Mouse (Mus musculus) embryonic facial prominence, embryonic 13.5 days (tissue): ENCODE data around the gene Muc4. TPM values are rescaled to one million over a fixed set of nuclear protein-coding genes. Genes with fewer than 3 reads are reported as not detected.

Experiments
- ATAC-seq: fragments of 200-750 bp; cut with Nextera tagmentation; 2 replicates; pipeline ENCODE4 v1.8.0; 2017; ENCODE audit warnings: low read depth; ENCODE audit not compliant: insufficient number of reproducible peaks, insufficient read depth, low FRiP score, low TSS enrichment
- H3K27ac ChIP-seq: fragments of 300-500 bp; sonication (generic); 2 replicates; pipeline ENCODE4 v1.5.1; 2015; ENCODE audit warnings: moderate library complexity, mild to moderate bottlenecking, inconsistent platforms
- H3K27me3 ChIP-seq: fragments of 300-500 bp; sonication (generic); 2 replicates; pipeline ENCODE4 v1.6.1; 2015; ENCODE audit warnings: mild to moderate bottlenecking, inconsistent platforms
- H3K36me3 ChIP-seq: fragments of 300-500 bp; sonication (generic); 2 replicates; pipeline ENCODE4 v1.6.1; 2015; ENCODE audit warnings: mild to moderate bottlenecking, inconsistent platforms
- H3K4me1 ChIP-seq: fragments of 300-500 bp; sonication (generic); 2 replicates; pipeline ENCODE4 v1.6.1; 2015; ENCODE audit warnings: inconsistent platforms
- H3K4me2 ChIP-seq: fragments of 300-500 bp; sonication (generic); 2 replicates; pipeline ENCODE4 v1.6.1; 2015; ENCODE audit warnings: moderate library complexity, mild to moderate bottlenecking, inconsistent platforms
- H3K4me3 ChIP-seq: fragments of 300-500 bp; sonication (generic); 2 replicates; pipeline ENCODE4 v1.5.1; 2015; ENCODE audit warnings: mild to moderate bottlenecking, inconsistent platforms
- H3K9ac ChIP-seq: fragments of 300-500 bp; sonication (generic); 2 replicates; pipeline ENCODE4 v1.6.1; 2015; ENCODE audit warnings: mild to moderate bottlenecking, inconsistent platforms
- H3K9me3 ChIP-seq: fragments of 300-500 bp; sonication (generic); 2 replicates; pipeline ENCODE4 v1.6.1; 2016; ENCODE audit warnings: inconsistent platforms
- WGBS: fragments of 180-500 bp; shearing (Covaris S2); methylation state at CpG from one replicate; pipeline ENCODE4 v1.1.7; 2015; ENCODE audit warnings: mixed read lengths; 5-methylcytosine and 5-hydroxymethylcytosine counted together
- polyA plus RNA-seq: library from polyadenylated mRNA; unstranded; fragments of >200 nt; fragmentation: Nextera tagmentation; extraction: Ambion mirVana; gene quantifications from 2 replicates; pipeline ENCODE4 v1.2.1, GENCODE M21; 2015

Muc4 gene
- polyA plus RNA-seq, 1 experiment from 2014 or later = 0.38 TPM

GRCm38 (mm10) chr16:32824061-32824460 lies 88.4 kb downstream of the Muc4 start:
- WGBS = 91% methylated on average over 13 of the region's 13 CpGs
- Histone ChIP-seq H3K27me3 (no peaks in the 10 kb centered on the region), H3K4me3 (no peak overlapping the region), H3K9ac (no peak overlapping the region), H3K36me3 (peaks cover 75% of the 10 kb centered on the region), H3K9me3 (no peaks in the 10 kb centered on the region), H3K4me2 (no peak overlapping the region), H3K4me1 (no peaks in the 10 kb centered on the region), H3K27ac (no peak overlapping the region)
- ATAC-seq = no peak

- no peak for ATAC-seq
Observed at GRCm38 (mm10) chr16:32825380-32825779, 89.7 kb downstream of the Muc4 start.

DNA sequence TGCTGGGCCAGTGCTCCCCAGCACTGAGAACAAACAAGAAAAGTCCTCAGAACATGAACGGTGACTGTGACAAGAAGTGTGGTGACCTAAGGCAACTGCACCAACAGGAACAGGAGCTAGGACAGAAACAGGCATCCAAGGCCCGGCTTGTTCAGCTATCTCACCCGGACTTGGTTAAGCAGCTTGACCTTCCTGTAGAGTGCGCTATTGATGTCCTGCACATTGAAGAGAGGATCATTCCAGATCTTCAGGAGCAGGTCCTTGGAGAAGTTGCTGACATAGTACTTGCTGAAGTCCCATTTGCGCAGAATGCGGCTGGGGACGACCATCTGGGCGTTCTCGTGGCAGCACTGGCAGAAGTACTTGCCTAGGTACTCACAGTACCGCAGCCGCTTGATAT lies 90.8 kb downstream of the Muc4 start:
- H3K9me3 ChIP-seq = no peaks in the 10 kb centered on the region
- ATAC-seq = no peak
- H3K4me3 ChIP-seq = no peak overlapping the region
- no peaks in the 10 kb centered on the region for H3K4me1 ChIP-seq
- peaks cover 81% of the 10 kb centered on the region for H3K36me3 ChIP-seq
- H3K4me2 ChIP-seq = no peak overlapping the region
- no peak overlapping the region for H3K27ac ChIP-seq
- H3K27me3 ChIP-seq = no peaks in the 10 kb centered on the region
- H3K9ac ChIP-seq = no peak overlapping the region
- 95% methylated on average over 11 of the region's 11 CpGs for WGBS

More at GRCm38 (mm10) chr16:32825380-32825779, 89.7 kb downstream of the Muc4 start:
- WGBS = 73% methylated on average over 12 of the region's 12 CpGs
- Histone ChIP-seq H3K4me1 (no peaks in the 10 kb centered on the region), H3K9me3 (no peaks in the 10 kb centered on the region), H3K27me3 (no peaks in the 10 kb centered on the region), H3K36me3 (peaks cover 81% of the 10 kb centered on the region), H3K4me2 (no peak overlapping the region), H3K4me3 (no peak overlapping the region), H3K9ac (no peak overlapping the region), H3K27ac (no peak overlapping the region)

GRCm38 (mm10) chr16:32829104-32829503 lies 93.4 kb downstream of the Muc4 start:
- Histone ChIP-seq H3K4me3 (no peak overlapping the region), H3K4me2 (no peak overlapping the region), H3K36me3 (peaks cover 60% of the 10 kb centered on the region), H3K9ac (no peak overlapping the region), H3K4me1 (no peaks in the 10 kb centered on the region), H3K27me3 (no peaks in the 10 kb centered on the region), H3K9me3 (no peaks in the 10 kb centered on the region), H3K27ac (no peak overlapping the region)
- WGBS = 88% methylated on average over 11 of the region's 11 CpGs
- no peak for ATAC-seq

DNA sequence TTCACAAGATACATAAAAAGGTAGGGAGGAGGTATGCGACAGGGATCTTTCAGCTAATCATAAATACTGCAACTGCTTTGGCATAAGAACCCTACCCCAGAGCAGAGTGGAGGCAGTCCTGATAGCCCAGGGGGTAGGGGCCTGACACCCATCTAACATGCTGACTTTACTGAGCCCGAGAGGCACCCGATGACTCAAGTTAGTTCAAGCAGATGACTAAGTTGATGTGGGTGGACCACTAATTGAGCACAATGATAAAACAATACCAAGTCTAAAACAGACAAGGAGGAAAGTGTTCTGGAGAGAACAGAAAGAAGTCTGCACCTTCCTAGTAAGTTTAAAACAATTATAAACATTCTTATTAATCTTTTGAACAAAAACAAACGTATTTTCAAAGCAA lies 95.8 kb downstream of the Muc4 start:
- Histone ChIP-seq H3K9ac (no peak overlapping the region), H3K36me3 (peaks cover 54% of the 10 kb centered on the region)

More for the DNA sequence above, 95.8 kb downstream of the Muc4 start:
- no peak for ATAC-seq
- Histone ChIP-seq H3K27ac (no peak overlapping the region), H3K9me3 (no peaks in the 10 kb centered on the region), H3K4me3 (no peak overlapping the region), H3K4me2 (no peak overlapping the region), H3K27me3 (no peaks in the 10 kb centered on the region), H3K4me1 (no peaks in the 10 kb centered on the region)
- WGBS = 91% methylated on average over 4 of the region's 4 CpGs

Other genes with a start within 250 kb of the Muc4 start
- gene Slc51a, start 248.0 kb upstream of the Muc4 start, polyA plus RNA-seq = 0.25 and 2.6 TPM in 2 replicates
- not detected in 2 replicates for gene Zdhhc19, start 239.6 kb upstream of the Muc4 start, polyA plus RNA-seq
- gene Tfrc, start 127.0 kb upstream of the Muc4 start, polyA plus RNA-seq = 20.8 and 21.4 TPM in 2 replicates
- 12.7 and 13.3 TPM in 2 replicates for gene Tnk2, start 92.0 kb upstream of the Muc4 start, polyA plus RNA-seq
- not detected in 2 replicates for gene Muc20, start 61.5 kb downstream of the Muc4 start, polyA plus RNA-seq
- not detected in 2 replicates for gene Smbd1, start 74.6 kb downstream of the Muc4 start, polyA plus RNA-seq
- 108 and 114 TPM in 2 replicates for gene Fyttd1, start 141.6 kb downstream of the Muc4 start, polyA plus RNA-seq
- gene Rubcn, start 141.9 kb downstream of the Muc4 start, polyA plus RNA-seq = 16.0 and 20.3 TPM in 2 replicates
- 32.7 and 34.1 TPM in 2 replicates for gene Lrch3, start 178.2 kb downstream of the Muc4 start, polyA plus RNA-seq